Mouse (Mus musculus): ENCODE results near the gene Fam133b. TPM values are rescaled to one million over a fixed set of nuclear protein-coding genes. Genes with fewer than 3 reads are reported as not detected.

Gene Fam133b
- polyA plus RNA-seq, 1 experiment from 2014 or later, result 23.5 TPM

- H3K9me3 ChIP-seq, result no peaks in the 10 kb centered on the region
- no peaks in the 10 kb centered on the region for H3K36me3 ChIP-seq
- H3K27me3 ChIP-seq (replicated peaks), result no peaks in the 10 kb centered on the region
- H3K4me1 ChIP-seq (replicated peaks), result peaks cover 9% of the 10 kb centered on the region
- no peak overlapping the region for H3K27ac ChIP-seq
- no peak overlapping the region for H3K4me3 ChIP-seq (replicated peaks)
- no peak overlapping the region for H3K9ac ChIP-seq
- 72% methylated on average over 2 of the region's 2 CpGs for WGBS
- H3K4me2 ChIP-seq (replicated peaks), result no peak overlapping the region
- ATAC-seq, result no peak
Measured at GRCm38 (mm10) chr5:3505553-3505952, 38.1 kb upstream of the Fam133b start.

- Histone ChIP-seq H3K27me3 (replicated peaks) (no peaks in the 10 kb centered on the region), H3K4me1 (replicated peaks) (peaks cover 4% of the 10 kb centered on the region; the same call in 1 of the 2 replicates), H3K9ac (no peak overlapping the region), H3K36me3 (no peaks in the 10 kb centered on the region), H3K4me3 (replicated peaks) (no peak overlapping the region), H3K4me2 (replicated peaks) (no peak overlapping the region), H3K9me3 (no peaks in the 10 kb centered on the region), H3K27ac (no peak overlapping the region)
- ATAC-seq, result peak; percentile 60
- 44% methylated on average over 7 of the region's 7 CpGs for WGBS
Measured at GRCm38 (mm10) chr5:3508480-3509381, 34.9 kb upstream of the Fam133b start.

GRCm38 (mm10) chr5:3509503-3509902 lies 34.1 kb upstream of the Fam133b start:
- Histone ChIP-seq H3K36me3 (no peaks in the 10 kb centered on the region), H3K9me3 (no peaks in the 10 kb centered on the region), H3K4me3 (replicated peaks) (no peak overlapping the region), H3K4me2 (replicated peaks) (no peak overlapping the region), H3K4me1 (replicated peaks) (peaks cover 4% of the 10 kb centered on the region; the same call in 1 of the 2 replicates), H3K9ac (no peak overlapping the region), H3K27ac (no peak overlapping the region), H3K27me3 (replicated peaks) (no peaks in the 10 kb centered on the region)
- ATAC-seq, result no peak
- WGBS, result 75% methylated on average over 3 of the region's 3 CpGs

GRCm38 (mm10) chr5:3511097-3511795 lies 32.4 kb upstream of the Fam133b start:
- ATAC-seq, result no peak
- Histone ChIP-seq H3K9me3 (no peaks in the 10 kb centered on the region), H3K4me1 (replicated peaks) (peaks cover 4% of the 10 kb centered on the region; the same call in 1 of the 2 replicates), H3K4me2 (replicated peaks) (no peak overlapping the region), H3K27ac (no peak overlapping the region), H3K4me3 (replicated peaks) (no peak overlapping the region), H3K9ac (no peak overlapping the region), H3K36me3 (no peaks in the 10 kb centered on the region), H3K27me3 (replicated peaks) (no peaks in the 10 kb centered on the region)
- WGBS, result 67% methylated on average over 10 of the region's 10 CpGs

- Histone ChIP-seq H3K27me3 (replicated peaks) (no peaks in the 10 kb centered on the region), H3K27ac (no peak overlapping the region), H3K4me3 (replicated peaks) (no peak overlapping the region), H3K9me3 (no peaks in the 10 kb centered on the region), H3K9ac (no peak overlapping the region), H3K4me1 (replicated peaks) (peaks cover 6% of the 10 kb centered on the region), H3K4me2 (replicated peaks) (no peak overlapping the region), H3K36me3 (no peaks in the 10 kb centered on the region)
- 43% methylated on average over 4 of the region's 4 CpGs for WGBS
- no peak for ATAC-seq
Measured at GRCm38 (mm10) chr5:3512584-3512983, 31.0 kb upstream of the Fam133b start.

GRCm38 (mm10) chr5:3514901-3515311 lies 28.7 kb upstream of the Fam133b start:
- WGBS, result 44% methylated on average over 8 of the region's 8 CpGs
- peak; percentile 93 for ATAC-seq
- H3K9ac ChIP-seq, result no peak overlapping the region
- H3K27ac ChIP-seq, result 0 out of 2 replicates have a peak overlapping the region, but pooled peaks have one; percentile 14
- H3K4me1 ChIP-seq (replicated peaks), result peaks cover 6% of the 10 kb centered on the region
- no peaks in the 10 kb centered on the region for H3K9me3 ChIP-seq
- no peak overlapping the region for H3K4me3 ChIP-seq (replicated peaks)
- no peaks in the 10 kb centered on the region for H3K36me3 ChIP-seq
- H3K27me3 ChIP-seq (replicated peaks), result no peaks in the 10 kb centered on the region
- H3K4me2 ChIP-seq (replicated peaks), result no peak overlapping the region

GRCm38 (mm10) chr5:3515477-3515876 lies 28.2 kb upstream of the Fam133b start:
- Histone ChIP-seq H3K4me1 (replicated peaks) (peaks cover 6% of the 10 kb centered on the region), H3K4me3 (replicated peaks) (no peak overlapping the region)
- ATAC-seq, result peak; percentile 26; the same call in 1 of the 2 replicates

GRCm38 (mm10) chr5:3516481-3517075 lies 27.1 kb upstream of the Fam133b start:
- 44% methylated on average over 9 of the region's 9 CpGs for WGBS
- peak; percentile 68 for ATAC-seq
- H3K36me3 ChIP-seq, result no peaks in the 10 kb centered on the region
- peaks cover 3% of the 10 kb centered on the region; the same call in 1 of the 2 replicates for H3K4me1 ChIP-seq (replicated peaks)
- H3K4me2 ChIP-seq (replicated peaks), result no peak overlapping the region
- H3K27ac ChIP-seq, result no peak overlapping the region
- no peak overlapping the region for H3K9ac ChIP-seq
- no peaks in the 10 kb centered on the region for H3K9me3 ChIP-seq
- H3K27me3 ChIP-seq (replicated peaks), result no peaks in the 10 kb centered on the region
- no peak overlapping the region for H3K4me3 ChIP-seq (replicated peaks)

More at GRCm38 (mm10) chr5:3515477-3515876, 28.2 kb upstream of the Fam133b start:
- H3K4me2 ChIP-seq (replicated peaks), result no peak overlapping the region
- H3K27ac ChIP-seq, result no peak overlapping the region
- 86% methylated on average over 9 of the region's 9 CpGs for WGBS
- H3K9me3 ChIP-seq, result no peaks in the 10 kb centered on the region
- no peaks in the 10 kb centered on the region for H3K36me3 ChIP-seq
- no peak overlapping the region for H3K9ac ChIP-seq
- H3K27me3 ChIP-seq (replicated peaks), result no peaks in the 10 kb centered on the region

GRCm38 (mm10) chr5:3520493-3521359 lies 22.9 kb upstream of the Fam133b start:
- 86% methylated on average over 18 of the region's 18 CpGs for WGBS
- ATAC-seq, result no peak

GRCm38 (mm10) chr5:3521741-3522140 lies 21.9 kb upstream of the Fam133b start:
- Histone ChIP-seq H3K9ac (no peak overlapping the region), H3K27me3 (replicated peaks) (no peaks in the 10 kb centered on the region), H3K4me2 (replicated peaks) (no peak overlapping the region), H3K4me1 (replicated peaks) (no peaks in the 10 kb centered on the region), H3K4me3 (replicated peaks) (no peak overlapping the region), H3K9me3 (no peaks in the 10 kb centered on the region), H3K27ac (no peak overlapping the region), H3K36me3 (0 out of 2 replicates have a peak, but pooled peaks cover 2% of the 10 kb centered on the region)
- ATAC-seq, result no peak
- 93% methylated on average over 12 of the region's 12 CpGs for whole genome bisulfite sequencing

More at GRCm38 (mm10) chr5:3520493-3521359, 22.9 kb upstream of the Fam133b start:
- no peaks in the 10 kb centered on the region for H3K27me3 ChIP-seq (replicated peaks)
- 0 out of 2 replicates have a peak, but pooled peaks cover 2% of the 10 kb centered on the region for H3K36me3 ChIP-seq
- H3K9ac ChIP-seq, result no peak overlapping the region
- no peak overlapping the region for H3K4me2 ChIP-seq (replicated peaks)
- H3K9me3 ChIP-seq, result no peaks in the 10 kb centered on the region
- no peak overlapping the region for H3K4me3 ChIP-seq (replicated peaks)
- peaks cover 3% of the 10 kb centered on the region; the same call in 1 of the 2 replicates for H3K4me1 ChIP-seq (replicated peaks)
- H3K27ac ChIP-seq, result no peak overlapping the region

- H3K27me3 ChIP-seq (replicated peaks), result no peaks in the 10 kb centered on the region
- H3K36me3 ChIP-seq, result 0 out of 2 replicates have a peak, but pooled peaks cover 2% of the 10 kb centered on the region
- H3K27ac ChIP-seq, result no peak overlapping the region
- ATAC-seq, result no peak
- no peaks in the 10 kb centered on the region for H3K4me1 ChIP-seq (replicated peaks)
- no peak overlapping the region for H3K9ac ChIP-seq
- 91% methylated on average over 10 of the region's 10 CpGs for WGBS
- H3K4me3 ChIP-seq (replicated peaks), result no peak overlapping the region
- no peak overlapping the region for H3K4me2 ChIP-seq (replicated peaks)
- no peaks in the 10 kb centered on the region for H3K9me3 ChIP-seq
Measured at GRCm38 (mm10) chr5:3522826-3523225, 20.8 kb upstream of the Fam133b start.

Measured in intestine, embryonic 15.5 days (tissue).